ENCODE assay signal across 10 mouse cellular contexts in genomic region chr10:5295291-5295891, GRCm38 (mm10).
DNase-seq lines count a peak whose midpoint lies in the region; ATAC-seq and TF ChIP-seq lines count a peak whose summit lies in the region.
"Had no signal": no experiment of that assay in that cellular context is flagged by ENCODE, and none has a peak within 500 bp of the region (broad histone marks: within the 10 kb centered on the region; RNA-seq: fewer than 3 reads in every experiment).

No protein-coding gene starts in this region.

- no peak for ATAC-seq in heart, embryonic 14.5 days (ENCODE audit: insufficient number of reproducible peaks, insufficient read depth, low FRiP score, low read depth)
- no peak for ATAC-seq in limb, embryonic 14.5 days (ENCODE audit: low FRiP score, low read depth)
- ATAC-seq in embryonic facial prominence, embryonic 13.5 days (ENCODE audit: insufficient number of reproducible peaks, insufficient read depth, low FRiP score, low TSS enrichment, low read depth), result no peak
- ATAC-seq: activated CD4-positive, CD25-positive, alpha-beta regulatory T cell, adult 4 months; inflammation-experienced regulatory T-cells, adult 6 months had no signal

- intact Hi-C loops in heart, postnatal 36 days (cut with DNase I), result no loop called here

- H3K27me3 ChIP-seq in heart, embryonic 14.5 days (ENCODE audit: control insufficient read depth, insufficient read depth, low read length), result no peaks in the 10 kb centered on the region
- no peaks in the 10 kb centered on the region for H3K27me3 ChIP-seq in limb, embryonic 14.5 days (ENCODE audit: control insufficient read depth, insufficient read depth, low read length)
- H3K27me3 ChIP-seq in limb, embryonic 10.5 days (ENCODE audit: low read depth, poor library complexity, severe bottlenecking), result no peaks in the 10 kb centered on the region
- no peaks in the 10 kb centered on the region for H3K27me3 ChIP-seq in embryonic facial prominence, embryonic 13.5 days

- H3K27ac ChIP-seq in heart, embryonic 14.5 days (replicated peaks in 1 of 2; ENCODE audit: control insufficient read depth in 1 of 2, insufficient read depth in 1 of 2, low read depth in 2 of 2, low read length in 2 of 2), result no peak overlapping the region
- H3K27ac ChIP-seq in limb, embryonic 14.5 days (replicated peaks; ENCODE audit: low read depth, low read length), result no peak overlapping the region
- no peak overlapping the region for H3K27ac ChIP-seq in limb, embryonic 10.5 days
- H3K27ac ChIP-seq in embryonic facial prominence, embryonic 13.5 days, result no peak overlapping the region

- no peak for TF ChIP-seq POLR2A in limb, embryonic 14.5 days (IDR thresholded peaks at IDR 0.05; ENCODE audit: borderline replicate concordance, extremely low read depth, insufficient read depth, insufficient read length)

- no peak overlapping the region for H3K4me3 ChIP-seq in heart, embryonic 14.5 days (ENCODE audit: control insufficient read depth in 1 of 2, insufficient read depth in 1 of 2, low read depth in 1 of 2, low read length in 2 of 2)
- H3K4me3 ChIP-seq in limb, embryonic 14.5 days (replicated peaks; ENCODE audit: low read length), result no peak overlapping the region
- H3K4me3 ChIP-seq in limb, embryonic 10.5 days, result no peak overlapping the region
- H3K4me3 ChIP-seq in embryonic facial prominence, embryonic 13.5 days, result no peak overlapping the region

- H3K4me1 ChIP-seq in heart, embryonic 14.5 days (ENCODE audit: control insufficient read depth in 2 of 2, insufficient read depth in 2 of 2, low read length in 2 of 2), result peaks cover 0 to 5% of the 10 kb centered on the region in 2 experiments; a peak in 2 of 4 replicates
- peaks cover 6% of the 10 kb centered on the region; the same call in 1 of the 2 replicates for H3K4me1 ChIP-seq in limb, embryonic 14.5 days (ENCODE audit: control insufficient read depth, insufficient read depth, low read length)
- H3K4me1 ChIP-seq in limb, embryonic 10.5 days, result no peaks in the 10 kb centered on the region
- H3K4me1 ChIP-seq in embryonic facial prominence, embryonic 13.5 days, result peaks cover 14% of the 10 kb centered on the region; the same call in 1 of the 2 replicates

- no peaks in the 10 kb centered on the region for H3K36me3 ChIP-seq in heart, embryonic 14.5 days (ENCODE audit: control insufficient read depth, insufficient read depth, low read length)
- no peaks in the 10 kb centered on the region for H3K36me3 ChIP-seq in limb, embryonic 14.5 days (ENCODE audit: control insufficient read depth, insufficient read depth, low read length)
- no peaks in the 10 kb centered on the region for H3K36me3 ChIP-seq in limb, embryonic 10.5 days
- H3K36me3 ChIP-seq in embryonic facial prominence, embryonic 13.5 days, result no peaks in the 10 kb centered on the region

- no peak for DNase-seq in heart, postnatal 36 days
- peak; percentile 48 for DNase-seq in limb, embryonic 14.5 days (ENCODE audit: low spot score)
- DNase-seq in limb, embryonic 10.5 days (ENCODE audit: low spot score), result no peak
- peak; percentile 77 for DNase-seq in lung, postnatal 10 days
- DNase-seq in frontal cortex, postnatal 25 days (ENCODE audit: low spot score in 2 of 2), result no peak
- DNase-seq: gastrocnemius, postnatal 36 days had no signal

- no peak overlapping the region for H3K9ac ChIP-seq in heart, embryonic 14.5 days (ENCODE audit: low read length)
- no peak overlapping the region for H3K9ac ChIP-seq in limb, embryonic 14.5 days (ENCODE audit: low read depth, low read length, severe bottlenecking)
- no peak overlapping the region for H3K9ac ChIP-seq in embryonic facial prominence, embryonic 13.5 days

- H3K4me2 ChIP-seq in heart, embryonic 14.5 days (ENCODE audit: low read length), result 0 out of 2 replicates have a peak overlapping the region, but pooled peaks have one; percentile 3
- no peak overlapping the region for H3K4me2 ChIP-seq in limb, embryonic 14.5 days (replicated peaks; ENCODE audit: low read depth, low read length, severe bottlenecking)
- peak overlapping the region; percentile 22 for H3K4me2 ChIP-seq in embryonic facial prominence, embryonic 13.5 days

- no peaks in the 10 kb centered on the region for H3K9me3 ChIP-seq in heart, embryonic 14.5 days (ENCODE audit: control insufficient read depth, low read length)
- no peaks in the 10 kb centered on the region for H3K9me3 ChIP-seq in limb, embryonic 14.5 days (ENCODE audit: control insufficient read depth, low read length)
- H3K9me3 ChIP-seq in limb, embryonic 10.5 days (replicated peaks), result no peaks in the 10 kb centered on the region
- no peaks in the 10 kb centered on the region for H3K9me3 ChIP-seq in embryonic facial prominence, embryonic 13.5 days

- WGBS in heart, embryonic 14.5 days, result 35% methylated on average over 7 of the region's 7 CpGs
- WGBS in limb, embryonic 14.5 days, result 35% methylated on average over 7 of the region's 7 CpGs
- 72% methylated on average over 7 of the region's 7 CpGs for WGBS in limb, embryonic 10.5 days
- WGBS in embryonic facial prominence, embryonic 13.5 days, result 19% methylated on average over 7 of the region's 7 CpGs

Comparison
In these comparisons a context has a peak if more than half of its experiments do, and no peak if none do; other contexts are left out.
1. DNase-seq: peak in limb, embryonic 14.5 days (single experiment) and lung, postnatal 10 days (single experiment); none in heart, postnatal 36 days (0 of 2), limb, embryonic 10.5 days (single experiment) and frontal cortex, postnatal 25 days (0 of 2).